Mouse (Mus musculus) hindbrain, embryonic 12.5 days (tissue): ENCODE results near the gene Zdhhc24. TPM values are rescaled to one million over a fixed set of nuclear protein-coding genes. Genes with fewer than 3 reads are reported as not detected.
"Not testable (repeated sequence)": the region's sequence is repeated elsewhere in the genome, so short reads cannot be mapped to it uniquely, and the experiment has no call there.

Source experiments
- ATAC-seq: fragments of 200-750 bp; cut with Nextera tagmentation; 2 replicates; pipeline ENCODE4 v1.8.0; 2017; ENCODE audit warnings: moderate TSS enrichment; ENCODE audit not compliant: low FRiP score
- H3K27ac ChIP-seq: fragments of 300-500 bp; sonication (generic); 2 replicates; pipeline ENCODE4 v1.5.1; 2016; ENCODE audit warnings: mild to moderate bottlenecking
- H3K27me3 ChIP-seq: fragments of 300-500 bp; sonication (generic); 2 replicates; pipeline ENCODE4 v1.6.1; 2016; ENCODE audit warnings: mild to moderate bottlenecking
- H3K36me3 ChIP-seq: fragments of 300-500 bp; sonication (generic); 2 replicates; pipeline ENCODE4 v1.6.1; 2016; ENCODE audit warnings: mild to moderate bottlenecking
- H3K4me1 ChIP-seq: fragments of 300-500 bp; sonication (generic); 2 replicates; pipeline ENCODE4 v1.6.1; 2016
- H3K4me2 ChIP-seq: fragments of 300-500 bp; sonication (generic); replicated peaks from 2 replicates; pipeline ENCODE4 v1.6.1; 2016; ENCODE audit warnings: mild to moderate bottlenecking
- H3K4me3 ChIP-seq: fragments of 300-500 bp; sonication (generic); 2 replicates; pipeline ENCODE4 v1.5.1; 2016; ENCODE audit warnings: mild to moderate bottlenecking
- H3K9ac ChIP-seq: fragments of 300-500 bp; sonication (generic); 2 replicates; pipeline ENCODE4 v1.6.1; 2016; ENCODE audit warnings: mild to moderate bottlenecking, moderate library complexity
- H3K9me3 ChIP-seq: fragments of 300-500 bp; sonication (generic); replicated peaks from 2 replicates; pipeline ENCODE4 v1.6.1; 2016; ENCODE audit warnings: mild to moderate bottlenecking
- WGBS: fragments of 180-500 bp; shearing (Covaris S2); methylation state at CpG from one replicate; pipeline ENCODE4 v1.1.7; 2016; 5-methylcytosine and 5-hydroxymethylcytosine counted together
- polyA plus RNA-seq: library from polyadenylated mRNA; unstranded; fragments of >200 nt; fragmentation: Nextera tagmentation; extraction: Ambion mirVana; gene quantifications from 2 replicates; pipeline ENCODE4 v1.2.1, GENCODE M21; 2016

Gene Zdhhc24
- polyA plus RNA-seq, 1 experiment from 2014 or later = 21.1 TPM

GRCm38 (mm10) chr19:4850281-4850680 lies 28.2 kb upstream of the Zdhhc24 start:
- no peaks in the 10 kb centered on the region for H3K9me3 ChIP-seq
- H3K4me3 ChIP-seq = no peak overlapping the region
- 41% methylated on average over 5 of the region's 5 CpGs for WGBS
- no peaks in the 10 kb centered on the region for H3K36me3 ChIP-seq
- H3K27ac ChIP-seq = no peak overlapping the region
- peaks cover 5% of the 10 kb centered on the region; the same call in 1 of the 2 replicates for H3K27me3 ChIP-seq
- ATAC-seq = no peak
- peaks cover 4% of the 10 kb centered on the region; the same call in 1 of the 2 replicates for H3K4me1 ChIP-seq
- no peak overlapping the region for H3K9ac ChIP-seq
- H3K4me2 ChIP-seq = no peak overlapping the region

GRCm38 (mm10) chr19:4854552-4855469 lies 23.7 kb upstream of the Zdhhc24 start, which contains the start of gene Ctsf:
Gene Ctsf (plus strand): TSS chr19:4855130.
- WGBS = 5% methylated on average over 45 of the region's 45 CpGs
- Histone ChIP-seq H3K4me2 (peak within 1 kb of the TSS; percentile 91), H3K4me1 (peaks cover 14% of the 10 kb centered on the region), H3K9ac (peak within 1 kb of the TSS; percentile 67), H3K27me3 (peaks cover 5% of the 10 kb centered on the region; the same call in 1 of the 2 replicates), H3K36me3 (0 out of 2 replicates have a peak, but pooled peaks cover 4% of the 10 kb centered on the region), H3K27ac (peak within 1 kb of the TSS; percentile 31; the same call in 1 of the 2 replicates), H3K4me3 (peak within 1 kb of the TSS; percentile 57), H3K9me3 (no peaks in the 10 kb centered on the region)
- peak; percentile 91 for ATAC-seq

GRCm38 (mm10) chr19:4855470-4855820 lies 23.0 kb upstream of the Zdhhc24 start:
- H3K9me3 ChIP-seq = no peaks in the 10 kb centered on the region
- ATAC-seq = no peak; the same call in 1 of the 2 replicates
- peak overlapping the region; percentile 91 for H3K4me2 ChIP-seq
- H3K4me3 ChIP-seq = peak overlapping the region; percentile 57
- H3K27ac ChIP-seq = peak overlapping the region; percentile 31; the same call in 1 of the 2 replicates
- H3K4me1 ChIP-seq = peaks cover 14% of the 10 kb centered on the region
- peaks cover 9% of the 10 kb centered on the region for H3K36me3 ChIP-seq
- 0% methylated on average over 14 of the region's 14 CpGs for WGBS
- H3K9ac ChIP-seq = peak overlapping the region; percentile 67
- H3K27me3 ChIP-seq = peaks cover 3% of the 10 kb centered on the region; the same call in 1 of the 2 replicates

GRCm38 (mm10) chr19:4855951-4856350 lies 22.5 kb upstream of the Zdhhc24 start:
- H3K4me2 ChIP-seq = peak overlapping the region; percentile 91
- ATAC-seq = no peak

GRCm38 (mm10) chr19:4859081-4859480 lies 19.4 kb upstream of the Zdhhc24 start:
- no peak overlapping the region for H3K4me3 ChIP-seq
- ATAC-seq = no peak
- no peaks in the 10 kb centered on the region for H3K9me3 ChIP-seq
- WGBS = 80% methylated on average over 6 of the region's 6 CpGs
- H3K27me3 ChIP-seq = no peaks in the 10 kb centered on the region
- H3K27ac ChIP-seq = no peak overlapping the region
- H3K36me3 ChIP-seq = peaks cover 16% of the 10 kb centered on the region
- peaks cover 17% of the 10 kb centered on the region for H3K4me1 ChIP-seq
- H3K9ac ChIP-seq = no peak overlapping the region
- H3K4me2 ChIP-seq = no peak overlapping the region

More at GRCm38 (mm10) chr19:4855951-4856350, 22.5 kb upstream of the Zdhhc24 start:
- no peaks in the 10 kb centered on the region for H3K9me3 ChIP-seq
- no peak overlapping the region for H3K27ac ChIP-seq
- H3K4me3 ChIP-seq = peak overlapping the region; percentile 57
- no peaks in the 10 kb centered on the region for H3K27me3 ChIP-seq
- no peak overlapping the region for H3K9ac ChIP-seq
- 73% methylated on average over 4 of the region's 4 CpGs for WGBS
- H3K36me3 ChIP-seq = peaks cover 14% of the 10 kb centered on the region
- peaks cover 14% of the 10 kb centered on the region for H3K4me1 ChIP-seq

- 60% methylated on average over 6 of the region's 6 CpGs for WGBS
- Histone ChIP-seq H3K27ac (0 out of 2 replicates have a peak overlapping the region, but pooled peaks have one; percentile 17), H3K27me3 (peaks cover 5% of the 10 kb centered on the region; the same call in 1 of the 2 replicates), H3K4me1 (peaks cover 6% of the 10 kb centered on the region; the same call in 1 of the 2 replicates), H3K4me3 (no peak overlapping the region), H3K9ac (no peak overlapping the region), H3K4me2 (no peak overlapping the region), H3K36me3 (peaks cover 16% of the 10 kb centered on the region), H3K9me3 (no peaks in the 10 kb centered on the region)
- 0 out of 2 replicates have a peak, but pooled peaks have one; percentile 29 for ATAC-seq
Observed at GRCm38 (mm10) chr19:4863048-4863447, 15.4 kb upstream of the Zdhhc24 start.

GRCm38 (mm10) chr19:4865147-4865546 lies 13.3 kb upstream of the Zdhhc24 start:
- Histone ChIP-seq H3K4me2 (peak overlapping the region; percentile 13; the same call in 1 of the 2 replicates), H3K36me3 (peaks cover 10% of the 10 kb centered on the region), H3K27ac (no peak overlapping the region), H3K9me3 (no peaks in the 10 kb centered on the region), H3K27me3 (peaks cover 5% of the 10 kb centered on the region; the same call in 1 of the 2 replicates), H3K4me3 (0 out of 2 replicates have a peak overlapping the region, but pooled peaks have one; percentile 4), H3K4me1 (peaks cover 6% of the 10 kb centered on the region; the same call in 1 of the 2 replicates), H3K9ac (no peak overlapping the region)
- WGBS = 8% methylated on average over 17 of the region's 17 CpGs
- ATAC-seq = no peak

GRCm38 (mm10) chr19:4874613-4875012 lies 3.9 kb upstream of the Zdhhc24 start:
- not testable (repeated sequence) for H3K9ac ChIP-seq, H3K4me3 ChIP-seq, H3K36me3 ChIP-seq, H3K27me3 ChIP-seq, H3K9me3 ChIP-seq, H3K27ac ChIP-seq, ATAC-seq, H3K4me2 ChIP-seq
- 81% methylated on average over 1 of the region's 1 CpGs for WGBS
- H3K4me1 ChIP-seq = peaks cover 14% of the 10 kb centered on the region

- Histone ChIP-seq H3K9ac (no peak overlapping the region), H3K27ac (no peak overlapping the region)
- WGBS = 75% methylated on average over 3 of the region's 4 CpGs
Observed at GRCm38 (mm10) chr19:4876241-4876640, 2.2 kb upstream of the Zdhhc24 start.

GRCm38 (mm10) chr19:4876755-4877154 lies 1.7 kb upstream of the Zdhhc24 start:
- ATAC-seq = no peak
- 52% methylated on average over 3 of the region's 3 CpGs for WGBS
- Histone ChIP-seq H3K36me3 (no peaks in the 10 kb centered on the region), H3K4me3 (no peak overlapping the region), H3K27ac (no peak overlapping the region), H3K4me1 (peaks cover 21% of the 10 kb centered on the region), H3K4me2 (no peak overlapping the region), H3K9me3 (no peaks in the 10 kb centered on the region), H3K9ac (no peak overlapping the region), H3K27me3 (0 out of 2 replicates have a peak, but pooled peaks cover 5% of the 10 kb centered on the region)

More at GRCm38 (mm10) chr19:4876241-4876640, 2.2 kb upstream of the Zdhhc24 start:
- Histone ChIP-seq H3K9me3 (no peaks in the 10 kb centered on the region), H3K27me3 (peaks cover 5% of the 10 kb centered on the region; the same call in 1 of the 2 replicates), H3K36me3 (no peaks in the 10 kb centered on the region), H3K4me3 (no peak overlapping the region), H3K4me1 (peaks cover 21% of the 10 kb centered on the region), H3K4me2 (no peak overlapping the region)
- ATAC-seq = no peak

GRCm38 (mm10) chr19:4877785-4878184 lies 683 bp upstream of the Zdhhc24 start, which contains the start of gene Actn3:
Gene Actn3 (minus strand): TSS chr19:4877909.
- H3K4me2 ChIP-seq = peak within 1 kb of the TSS; percentile 92
- peak; percentile 9; the same call in 1 of the 2 replicates for ATAC-seq
- H3K4me1 ChIP-seq = peaks cover 21% of the 10 kb centered on the region
- peak within 1 kb of the TSS; percentile 96 for H3K4me3 ChIP-seq
- no peaks in the 10 kb centered on the region for H3K36me3 ChIP-seq
- H3K9me3 ChIP-seq = no peaks in the 10 kb centered on the region
- H3K9ac ChIP-seq = peak within 1 kb of the TSS; percentile 82
- H3K27me3 ChIP-seq = 0 out of 2 replicates have a peak, but pooled peaks cover 5% of the 10 kb centered on the region
- H3K27ac ChIP-seq = peak within 1 kb of the TSS; percentile 71
- 4% methylated on average over 17 of the region's 17 CpGs for WGBS

GRCm38 (mm10) chr19:4879324-4879703 lies 846 bp downstream of the Zdhhc24 start:
- 70% methylated on average over 10 of the region's 10 CpGs for WGBS
- Histone ChIP-seq H3K4me2 (peak overlapping the region; percentile 92), H3K27ac (no peak overlapping the region), H3K36me3 (peaks cover 8% of the 10 kb centered on the region), H3K27me3 (0 out of 2 replicates have a peak, but pooled peaks cover 5% of the 10 kb centered on the region), H3K9ac (peak overlapping the region; percentile 82), H3K9me3 (no peaks in the 10 kb centered on the region), H3K4me1 (peaks cover 21% of the 10 kb centered on the region), H3K4me3 (peak overlapping the region; percentile 96)
- no peak for ATAC-seq
